Mouse (Mus musculus) layer of hippocampus, postnatal 14 days (tissue): ENCODE results near the gene Zfp697. TPM values are rescaled to one million over a fixed set of nuclear protein-coding genes. Genes with fewer than 3 reads are reported as not detected.
"Not testable (repeated sequence)": the region's sequence is repeated elsewhere in the genome, so short reads cannot be mapped to it uniquely, and the experiment has no call there.

ENCODE experiments used
- DNase-seq, 2 experiments: peaks; one replicate each; pipeline ENCODE4 v3.0.0; 2021 to 2022; ENCODE audit warnings: low spot score in 2 of 2, mixed read lengths in 1 of 2
- total RNA-seq, 2 experiments: library from RNA; stranded (reverse); gene quantifications; 2 replicates each; pipeline ENCODE4 v1.2.3; 2021

Gene Zfp697
- total RNA-seq, 2 experiments from 2014 or later, result 25.7 to 26.9 TPM

DNA sequence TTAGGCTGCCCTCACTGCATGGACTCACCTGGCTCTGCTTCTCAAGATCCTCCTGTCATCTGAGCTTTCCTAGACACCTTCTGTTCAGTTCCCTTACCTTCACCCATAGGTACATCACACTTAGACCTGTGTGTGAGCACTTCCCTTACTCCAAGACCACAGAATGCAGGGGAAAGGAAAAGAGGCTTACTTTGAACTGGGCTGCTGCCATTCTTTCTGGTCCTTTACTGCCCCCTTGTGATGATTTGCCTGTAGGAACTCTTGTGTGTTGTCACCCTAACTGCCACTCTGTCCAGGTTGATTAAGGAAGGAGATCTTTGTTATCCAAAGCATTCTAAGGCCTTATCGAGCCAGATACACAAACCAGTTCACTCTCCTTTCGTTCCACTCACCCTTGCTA, 114.5 kb downstream of the Zfp697 start:
- DNase-seq, result not testable (repeated sequence)

- DNase-seq, result not testable (repeated sequence)
Observed at GRCm38 (mm10) chr3:98497401-98497800, 115.1 kb downstream of the Zfp697 start.

- DNase-seq, result not testable (repeated sequence)
Observed at GRCm38 (mm10) chr3:98507229-98507628, 125.0 kb downstream of the Zfp697 start.

- DNase-seq, result not testable (repeated sequence)
Observed at GRCm38 (mm10) chr3:98510414-98510813, 128.2 kb downstream of the Zfp697 start, which contains the start of gene Hsd3b4. TSS of gene Hsd3b4 (minus strand) at chr3:98510514.

- DNase-seq, result not testable (repeated sequence)
Observed at GRCm38 (mm10) chr3:98522779-98523178, 140.5 kb downstream of the Zfp697 start.

DNA sequence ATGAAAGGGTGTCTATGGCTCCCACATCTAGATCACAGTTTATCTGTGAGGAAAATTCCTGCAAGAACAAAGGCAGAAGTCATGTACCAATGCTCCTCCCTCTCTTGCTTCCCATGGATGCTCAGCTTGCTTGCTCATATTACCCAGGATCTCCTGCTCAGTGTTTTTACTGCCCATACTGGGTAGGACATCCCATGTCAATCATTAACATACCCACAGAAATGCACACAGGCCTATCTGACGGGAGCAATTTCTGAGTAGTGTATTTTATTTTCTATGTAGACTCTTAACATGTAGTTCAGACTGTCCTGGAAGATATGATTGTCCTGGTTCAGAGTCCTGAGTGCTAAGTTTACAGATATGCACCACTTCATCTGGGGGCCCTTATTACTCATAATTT, 142.3 kb downstream of the Zfp697 start:
- DNase-seq, result not testable (repeated sequence)

DNA sequence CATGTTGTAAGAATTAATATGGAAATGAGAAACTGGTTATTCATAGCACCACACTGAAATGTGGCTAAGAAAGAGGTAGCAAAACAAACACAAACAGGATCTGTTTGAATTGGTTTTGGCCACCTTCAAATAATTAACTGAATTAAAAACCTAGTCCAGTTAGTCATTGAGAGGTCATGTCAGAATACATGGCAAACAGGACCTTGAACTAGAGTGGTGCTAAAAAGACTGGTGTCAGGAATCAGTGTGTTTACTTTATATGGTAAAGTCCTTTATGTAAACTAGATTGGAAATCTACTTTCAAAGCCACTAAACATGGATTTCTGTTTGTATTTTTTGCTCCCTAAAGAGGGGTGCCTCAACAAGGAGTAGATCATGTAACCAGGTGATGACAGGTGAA, 142.7 kb downstream of the Zfp697 start:
- DNase-seq, result not testable (repeated sequence)

- not testable (repeated sequence) for DNase-seq
Observed at GRCm38 (mm10) chr3:98547641-98548040, 165.4 kb downstream of the Zfp697 start.

DNA sequence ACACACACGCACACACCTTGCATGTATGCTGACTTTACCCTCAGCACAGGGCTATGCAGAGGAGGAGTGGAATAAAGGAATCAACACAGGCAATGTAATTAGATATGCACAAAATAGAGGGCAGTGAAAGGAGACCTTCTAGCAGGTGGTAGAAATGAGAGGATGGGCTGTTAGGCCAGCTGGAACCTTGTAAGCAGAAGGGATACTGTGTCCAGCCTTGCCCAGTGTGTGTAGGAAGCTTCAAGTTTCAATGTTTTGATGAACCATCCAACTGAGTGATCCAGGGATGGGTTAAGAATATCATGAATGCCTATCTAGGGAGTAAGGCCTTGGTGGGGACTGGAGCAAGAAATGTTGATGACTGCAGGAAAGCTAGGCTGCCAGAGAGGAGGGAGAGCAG, 166.2 kb downstream of the Zfp697 start:
- not testable (repeated sequence) for DNase-seq

DNA sequence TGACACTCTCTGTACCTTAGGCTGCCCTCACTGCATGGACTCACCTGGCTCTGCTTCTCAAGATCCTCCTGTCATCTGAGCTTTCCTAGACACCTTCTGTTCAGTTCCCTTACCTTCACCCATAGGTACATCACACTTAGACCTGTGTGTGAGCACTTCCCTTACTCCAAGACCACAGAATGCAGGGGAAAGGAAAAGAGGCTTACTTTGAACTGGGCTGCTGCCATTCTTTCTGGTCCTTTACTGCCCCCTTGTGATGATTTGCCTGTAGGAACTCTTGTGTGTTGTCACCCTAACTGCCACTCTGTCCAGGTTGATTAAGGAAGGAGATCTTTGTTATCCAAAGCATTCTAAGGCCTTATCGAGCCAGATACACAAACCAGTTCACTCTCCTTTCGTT, 168.0 kb downstream of the Zfp697 start:
- DNase-seq, result not testable (repeated sequence)

GRCm38 (mm10) chr3:98550832-98551231, 168.6 kb downstream of the Zfp697 start:
- not testable (repeated sequence) for DNase-seq

DNA sequence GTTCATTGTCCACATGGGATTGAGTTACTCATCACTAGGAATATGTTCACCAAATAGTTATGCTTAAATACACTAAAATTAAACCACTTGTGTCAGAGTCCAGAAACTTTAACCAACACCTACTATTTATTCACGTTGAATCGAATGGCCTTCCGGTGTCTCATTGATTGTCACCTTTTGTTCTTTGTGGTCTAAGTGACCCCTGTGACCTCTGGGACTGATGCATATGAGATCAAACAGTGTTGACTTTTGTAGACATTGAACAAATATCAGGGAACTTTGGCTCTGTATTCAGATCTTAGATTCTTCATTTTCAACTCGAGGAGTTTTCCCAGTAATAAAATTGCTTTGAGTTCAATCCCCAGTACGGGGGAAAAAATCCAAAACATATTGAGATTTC, 178.4 kb downstream of the Zfp697 start:
- DNase-seq, result not testable (repeated sequence)

DNA sequence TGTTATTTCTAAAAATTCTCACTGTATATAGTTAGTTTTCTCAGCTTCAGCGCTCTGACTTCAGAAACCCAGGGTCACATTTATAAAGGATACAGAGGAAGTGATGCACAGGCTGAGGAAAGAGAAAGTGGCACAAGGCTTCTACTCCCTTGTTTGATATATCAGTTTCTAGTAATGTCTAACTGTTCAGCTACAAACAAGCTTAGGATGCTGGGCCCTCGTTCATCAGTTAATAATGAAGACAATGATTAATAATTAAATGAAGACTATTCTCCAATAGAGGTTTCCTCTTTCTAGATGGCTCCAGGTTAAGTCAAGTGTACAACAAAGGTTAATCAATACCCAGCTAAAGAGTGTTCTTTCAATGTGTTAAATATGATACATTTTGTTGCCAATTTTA, 181.6 kb downstream of the Zfp697 start:
- DNase-seq, result not testable (repeated sequence)

DNA sequence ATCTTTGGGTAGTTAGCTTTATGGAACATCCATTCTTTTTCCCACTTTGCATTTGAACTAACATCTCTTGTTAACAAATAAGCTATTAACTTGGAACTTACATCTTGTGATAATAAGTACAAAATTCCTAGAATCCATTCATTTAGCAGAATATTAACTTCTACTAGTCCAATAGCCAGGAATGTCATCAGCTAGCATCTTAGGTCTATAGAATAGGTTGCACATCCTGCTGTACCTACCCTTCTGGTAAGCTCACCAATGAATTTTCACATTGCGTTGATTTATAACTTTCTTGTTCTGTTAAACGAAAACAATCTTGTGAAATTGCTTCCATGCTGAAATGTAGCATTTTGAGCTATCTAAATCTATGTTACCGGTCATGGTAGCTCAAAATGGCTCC, 182.6 kb downstream of the Zfp697 start:
- not testable (repeated sequence) for DNase-seq

DNA sequence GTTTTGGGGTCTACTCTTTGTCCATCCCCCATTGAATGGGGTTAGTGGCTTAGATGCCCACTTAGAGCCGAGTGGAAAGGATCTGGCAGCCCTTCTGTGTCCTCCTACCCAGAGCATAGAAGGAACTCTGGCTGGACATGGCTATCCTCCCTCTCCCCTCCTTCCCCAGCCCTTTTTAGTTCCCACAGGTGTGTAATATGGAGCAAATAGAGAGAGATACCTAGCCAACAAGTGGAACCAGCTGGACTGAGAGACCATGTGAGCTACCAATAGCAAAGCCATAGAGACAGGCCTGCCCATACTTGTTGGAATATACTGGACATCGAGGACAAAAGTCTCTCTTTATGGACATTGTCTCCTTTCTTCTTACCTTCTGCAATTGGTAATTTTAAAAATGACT, 185.5 kb downstream of the Zfp697 start:
- not testable (repeated sequence) for DNase-seq

DNA sequence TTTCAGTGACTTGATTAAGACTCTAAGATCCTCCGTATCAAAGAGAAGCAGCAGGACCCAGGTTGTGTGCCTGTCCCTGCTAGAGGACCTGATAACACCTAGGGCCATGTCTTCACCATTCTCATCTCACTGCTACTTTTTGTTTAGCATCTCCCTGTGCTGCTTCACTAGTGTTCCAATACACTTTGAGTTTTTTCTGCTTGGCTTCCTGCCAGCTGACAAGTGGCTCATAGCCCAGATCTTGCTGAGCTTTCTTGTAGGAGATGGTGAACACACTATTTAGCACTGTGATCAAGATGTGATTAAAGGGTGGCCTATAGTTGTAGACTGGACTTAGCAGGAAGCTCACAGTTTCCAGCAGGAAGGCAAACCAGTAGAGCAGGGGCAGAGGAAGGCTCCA, 198.8 kb downstream of the Zfp697 start:
- DNase-seq, result peak; percentile 62 to 76

DNA sequence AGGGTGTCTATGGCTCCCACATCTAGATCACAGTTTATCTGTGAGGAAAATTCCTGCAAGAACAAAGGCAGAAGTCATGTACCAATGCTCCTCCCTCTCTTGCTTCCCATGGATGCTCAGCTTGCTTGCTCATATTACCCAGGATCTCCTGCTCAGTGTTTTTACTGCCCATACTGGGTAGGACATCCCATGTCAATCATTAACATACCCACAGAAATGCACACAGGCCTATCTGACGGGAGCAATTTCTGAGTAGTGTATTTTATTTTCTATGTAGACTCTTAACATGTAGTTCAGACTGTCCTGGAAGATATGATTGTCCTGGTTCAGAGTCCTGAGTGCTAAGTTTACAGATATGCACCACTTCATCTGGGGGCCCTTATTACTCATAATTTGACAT, 199.9 kb downstream of the Zfp697 start:
- DNase-seq, result not testable (repeated sequence)

GRCm38 (mm10) chr3:98582622-98583021, 200.4 kb downstream of the Zfp697 start:
- DNase-seq, result not testable (repeated sequence)

GRCm38 (mm10) chr3:98587721-98588120, 205.5 kb downstream of the Zfp697 start:
- DNase-seq, result no peak

GRCm38 (mm10) chr3:98588707-98589106, 206.4 kb downstream of the Zfp697 start, which contains the start of gene Gm10681:
TSS of gene Gm10681 (minus strand) at chr3:98588807.
- DNase-seq, result no peak

DNA sequence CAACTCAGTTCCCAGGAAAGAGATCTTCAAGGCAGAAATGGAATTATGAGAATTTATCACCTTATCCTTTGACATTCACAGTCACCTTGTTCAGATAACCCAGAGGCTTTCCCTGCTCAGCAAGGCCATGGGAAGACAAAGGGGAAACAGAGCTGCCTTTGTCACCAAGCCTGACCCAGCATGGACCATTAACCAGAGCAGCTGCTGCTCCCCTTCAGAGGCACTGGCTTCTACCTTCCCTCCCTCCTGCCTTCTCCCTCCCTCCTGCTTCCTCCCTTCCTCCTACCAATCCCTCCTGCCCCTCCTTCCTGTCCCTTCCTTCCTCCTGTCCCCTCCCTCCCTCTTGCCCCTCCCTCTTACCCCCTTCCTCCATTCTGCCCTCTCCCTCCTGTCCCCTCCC, 231.3 kb downstream of the Zfp697 start:
- not testable (repeated sequence) for DNase-seq

- DNase-seq, result no peak
Observed at GRCm38 (mm10) chr3:98613963-98614362, 231.7 kb downstream of the Zfp697 start.

- not testable (repeated sequence) for DNase-seq
Observed at GRCm38 (mm10) chr3:98614406-98614927, 232.2 kb downstream of the Zfp697 start.
